In the genomic region with DNA sequence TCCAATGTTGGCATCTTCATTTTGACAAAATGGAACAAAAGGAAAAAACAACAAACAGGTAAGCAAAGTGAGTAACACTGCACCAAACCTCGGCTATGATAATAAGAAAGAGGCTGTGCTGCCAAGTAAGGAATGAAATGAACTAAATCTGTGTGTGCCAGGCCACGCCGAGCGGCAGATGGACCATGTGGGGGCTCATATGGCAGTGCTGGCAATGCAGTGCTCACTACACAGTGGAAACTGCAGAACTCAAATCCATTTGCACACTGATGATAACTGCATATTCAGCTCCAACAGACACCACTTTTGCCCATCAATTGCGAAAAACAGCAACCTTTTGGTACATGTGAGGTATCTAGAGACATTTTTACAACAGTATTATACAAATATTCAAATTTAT, we compare ENCODE assay signal across 13 mouse cellular contexts. TPM values are rescaled to one million over a fixed set of nuclear protein-coding genes. Genes with fewer than 3 reads are reported as not detected.
A peak's percentile ranks its signal among the peaks of the same experiment; 100 is the strongest.
DNase-seq lines count a peak whose midpoint lies in the region; ATAC-seq and TF ChIP-seq lines count a peak whose summit lies in the region.
"Had no signal": no experiment of that assay in that cellular context is flagged by ENCODE, and none has a peak within 500 bp of the region (broad histone marks: within the 10 kb centered on the region; RNA-seq: fewer than 3 reads in every experiment).

No protein-coding gene starts in this region.

- no peak for TF ChIP-seq CTCF in lung, postnatal 0 days (IDR thresholded peaks at IDR 0.05)

- H3K27ac ChIP-seq in midbrain, embryonic 15.5 days: 0 out of 2 replicates have a peak overlapping the region, but pooled peaks have one; percentile 2
- no peak overlapping the region for H3K27ac ChIP-seq in midbrain, embryonic 10.5 days (replicated peaks)
- H3K27ac ChIP-seq in lung, postnatal 0 days (ENCODE audit: low read length): no peak overlapping the region
- H3K27ac ChIP-seq: heart, embryonic 13.5 days; limb, embryonic 13.5 days had no signal

- 74% methylated on average over 5 of the region's 5 CpGs for WGBS in midbrain, embryonic 15.5 days
- WGBS in midbrain, embryonic 10.5 days: 87% methylated on average over 5 of the region's 5 CpGs
- 72% methylated on average over 5 of the region's 5 CpGs for WGBS in lung, postnatal 0 days

- H3K4me1 ChIP-seq in midbrain, embryonic 15.5 days: no peaks in the 10 kb centered on the region
- H3K4me1 ChIP-seq in midbrain, embryonic 10.5 days: no peaks in the 10 kb centered on the region
- no peaks in the 10 kb centered on the region for H3K4me1 ChIP-seq in lung, postnatal 0 days (ENCODE audit: insufficient read depth, low read depth, low read length)
- H3K4me1 ChIP-seq: heart, embryonic 13.5 days; limb, embryonic 13.5 days had no signal

- H3K36me3 ChIP-seq in midbrain, embryonic 15.5 days (replicated peaks): peaks cover 16% of the 10 kb centered on the region; the same call in 1 of the 2 replicates
- peaks cover 42% of the 10 kb centered on the region for H3K36me3 ChIP-seq in midbrain, embryonic 10.5 days
- no peaks in the 10 kb centered on the region for H3K36me3 ChIP-seq in lung, postnatal 0 days (ENCODE audit: insufficient read depth, low read length)
- H3K36me3 ChIP-seq: heart, embryonic 13.5 days; limb, embryonic 13.5 days had no signal

- no peak for DNase-seq in midbrain, embryonic 10.5 days (ENCODE audit: low spot score)
- DNase-seq in cerebellum, adult 8-10 months: peak; percentile 90
- peak; percentile 85 for DNase-seq in layer of hippocampus, adult 11-12 months (ENCODE audit: low spot score)
- peak; percentile 64 for DNase-seq in right cerebral cortex, postnatal 4 days
- DNase-seq in urinary bladder, postnatal 4 days (ENCODE audit: low spot score in 2 of 2): no peak
- DNase-seq in lung, postnatal 0 days (ENCODE audit: low spot score): no peak
- DNase-seq: adrenal gland, postnatal 25 days; gastrocnemius, postnatal 14 days; kidney, postnatal 10 days; lung, embryonic 14.5 days had no signal

- ATAC-seq in midbrain, embryonic 15.5 days (replicated peaks): no peak
- ATAC-seq in lung, postnatal 0 days: no peak

- no peak overlapping the region for H3K9ac ChIP-seq in midbrain, embryonic 15.5 days
- no peak overlapping the region for H3K9ac ChIP-seq in lung, postnatal 0 days (replicated peaks; ENCODE audit: low read depth)
- H3K9ac ChIP-seq: heart, embryonic 13.5 days; limb, embryonic 13.5 days; lung, embryonic 14.5 days had no signal

- no peak for TF ChIP-seq EP300 in lung, postnatal 0 days (IDR thresholded peaks at IDR 0.05)

- no peak overlapping the region for H3K4me2 ChIP-seq in midbrain, embryonic 15.5 days
- no peak overlapping the region for H3K4me2 ChIP-seq in lung, postnatal 0 days (replicated peaks; ENCODE audit: low read depth, low read length)
- H3K4me2 ChIP-seq: heart, embryonic 13.5 days; limb, embryonic 13.5 days; lung, embryonic 14.5 days had no signal

- no peaks in the 10 kb centered on the region for H3K9me3 ChIP-seq in midbrain, embryonic 15.5 days
- no peaks in the 10 kb centered on the region for H3K9me3 ChIP-seq in midbrain, embryonic 10.5 days (replicated peaks)
- H3K9me3 ChIP-seq in lung, postnatal 0 days (ENCODE audit: low read length): no peaks in the 10 kb centered on the region
- H3K9me3 ChIP-seq: heart, embryonic 13.5 days; limb, embryonic 13.5 days had no signal

- H3K27me3 ChIP-seq in midbrain, embryonic 15.5 days (replicated peaks): no peaks in the 10 kb centered on the region
- H3K27me3 ChIP-seq in midbrain, embryonic 10.5 days (ENCODE audit: low read depth, poor library complexity, severe bottlenecking): no peaks in the 10 kb centered on the region
- no peaks in the 10 kb centered on the region for H3K27me3 ChIP-seq in lung, postnatal 0 days (replicated peaks; ENCODE audit: insufficient read depth, low read length)
- H3K27me3 ChIP-seq: heart, embryonic 13.5 days; limb, embryonic 13.5 days had no signal

- no peak overlapping the region for H3K4me3 ChIP-seq in midbrain, embryonic 15.5 days
- no peak overlapping the region for H3K4me3 ChIP-seq in midbrain, embryonic 10.5 days
- no peak overlapping the region for H3K4me3 ChIP-seq in lung, postnatal 0 days (ENCODE audit: low read depth, low read length)
- H3K4me3 ChIP-seq: heart, embryonic 13.5 days; limb, embryonic 13.5 days had no signal

RNA-seq across cellular contexts. Expression of gene Ric3, which starts 43.7 kb away (rescaled TPM):
- 35.1 and 39.1 TPM in 2 replicates for polyA plus RNA-seq in midbrain, embryonic 15.5 days (2015; fragmentation: Nextera tagmentation; extraction: Ambion mirVana)
- 19.8 and 23.4 TPM in 2 replicates for polyA plus RNA-seq in midbrain, embryonic 10.5 days (2016; fragmentation: Nextera tagmentation; extraction: Ambion mirVana)
- 0.58 and 0.83 TPM in 2 replicates for polyA plus RNA-seq in lung, postnatal 0 days (2015; fragmentation: Nextera tagmentation; extraction: Ambion mirVana)

Comparison
In these comparisons a context has a peak if more than half of its experiments do, and no peak if none do; other contexts are left out.
1. DNase-seq: peak in cerebellum, adult 8-10 months (single experiment), layer of hippocampus, adult 11-12 months (single experiment) and right cerebral cortex, postnatal 4 days (single experiment); none in midbrain, embryonic 10.5 days (single experiment), urinary bladder, postnatal 4 days (0 of 2) and lung, postnatal 0 days (single experiment).
2. RNA of gene Ric3, which starts 43.7 kb away (polyA plus RNA-seq): 35.1 to 39.1 TPM in midbrain, embryonic 15.5 days and 19.8 to 23.4 TPM in midbrain, embryonic 10.5 days; 0.58 to 0.83 TPM in lung, postnatal 0 days; every median in the first group is over 10 times any median in the second.